Mouse (Mus musculus): ENCODE measurements around the gene Hecw2.

Gene Hecw2

DNA sequence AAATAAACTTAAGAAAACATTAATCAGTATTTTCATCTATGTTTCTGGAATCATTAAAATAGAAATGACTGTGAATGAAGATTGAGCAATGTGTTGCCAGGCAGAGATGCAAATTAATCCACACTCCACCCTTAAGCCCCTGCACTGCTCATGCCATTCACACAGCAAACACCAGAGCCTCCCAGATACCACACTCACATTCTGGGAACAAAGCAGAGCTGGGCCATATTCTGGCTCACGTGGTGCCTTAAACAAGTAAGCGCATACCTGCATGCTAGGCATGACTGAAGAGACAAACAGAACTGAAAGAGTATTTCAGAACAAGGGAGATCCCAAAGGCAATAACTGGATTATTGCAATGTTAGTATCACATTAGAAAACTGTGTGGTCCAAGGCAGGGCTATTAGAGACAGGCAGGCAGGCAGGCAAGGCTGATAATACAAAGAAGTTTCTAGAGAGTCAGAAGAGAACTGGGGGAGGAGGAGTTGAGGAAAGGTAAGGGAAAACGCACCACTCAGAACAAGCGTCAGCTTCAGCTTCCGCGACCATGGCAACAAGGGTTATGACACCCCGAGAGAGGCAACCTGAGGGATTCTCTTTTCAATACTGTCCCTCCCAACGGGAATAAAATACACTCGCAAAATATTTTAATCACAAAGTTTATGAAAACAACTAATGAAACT lies 75.2 kb downstream of the Hecw2 start:
- DNase-seq (ENCODE audit: extremely low read depth, insufficient read length, low spot score), result no peak

DNA sequence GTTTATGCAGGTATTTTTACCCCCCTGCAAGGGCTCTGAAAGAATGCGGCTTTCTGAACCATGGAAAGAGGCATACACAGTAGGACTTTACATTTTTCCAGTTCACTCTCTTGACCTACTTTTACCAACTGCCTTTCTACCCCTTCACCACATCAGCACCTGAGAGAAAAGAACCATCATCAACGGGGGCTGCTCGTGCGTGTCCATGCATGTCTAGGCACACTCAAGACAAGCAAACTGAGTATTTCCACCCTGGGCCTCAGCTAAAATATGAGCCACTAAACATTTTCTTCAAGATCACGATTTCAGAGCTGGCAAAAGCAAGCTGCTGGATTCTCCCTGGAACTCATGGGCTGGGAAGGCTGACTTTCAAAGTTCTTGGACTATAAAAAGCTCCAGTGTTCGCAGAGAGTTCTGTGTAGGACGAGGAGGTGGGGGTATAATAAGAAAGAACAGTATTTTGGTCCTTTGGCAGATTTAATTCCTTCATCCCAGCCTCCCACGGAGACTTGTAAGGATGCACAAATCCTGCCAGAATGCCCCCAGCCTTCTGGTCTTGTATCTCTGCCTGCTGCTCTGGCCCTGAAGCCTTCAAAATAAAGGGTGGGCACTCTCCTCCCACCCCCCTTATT lies 76.5 kb downstream of the Hecw2 start:
- no peak for DNase-seq (ENCODE audit: extremely low read depth, insufficient read length, low spot score)

DNA sequence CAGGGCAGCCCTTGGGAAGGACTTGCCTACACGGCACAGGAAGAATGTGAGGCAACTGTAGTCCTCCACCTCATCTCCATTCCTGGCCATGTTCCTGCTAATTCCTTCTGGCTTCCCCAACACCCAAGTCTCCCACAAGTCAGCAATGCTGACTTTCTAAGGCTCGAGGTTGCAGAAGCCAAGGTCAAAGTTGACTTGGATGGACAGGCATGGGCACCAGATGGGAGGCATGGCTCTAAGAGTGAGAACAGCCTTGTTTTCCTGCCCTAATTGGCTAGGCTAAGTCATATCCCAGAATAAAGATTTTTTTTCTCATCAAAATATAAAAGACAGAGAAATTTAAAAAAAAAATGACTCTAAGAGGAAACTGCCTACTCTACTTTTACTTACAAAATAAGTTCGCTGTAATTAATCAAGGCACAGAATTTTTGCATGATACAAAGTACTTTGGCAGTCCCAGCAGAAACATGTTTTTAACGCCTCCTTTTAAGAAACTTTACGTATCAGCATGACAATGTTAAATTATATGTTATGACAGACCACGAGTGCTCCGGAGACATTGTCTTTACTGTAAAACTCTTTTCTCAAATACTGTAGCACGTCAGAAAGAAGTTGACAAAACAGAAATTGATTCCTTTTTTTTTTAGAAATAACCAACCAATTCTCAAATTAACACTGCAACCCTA lies 83.9 kb downstream of the Hecw2 start:
- no peak for DNase-seq (ENCODE audit: extremely low read depth, insufficient read length, low spot score)

DNA sequence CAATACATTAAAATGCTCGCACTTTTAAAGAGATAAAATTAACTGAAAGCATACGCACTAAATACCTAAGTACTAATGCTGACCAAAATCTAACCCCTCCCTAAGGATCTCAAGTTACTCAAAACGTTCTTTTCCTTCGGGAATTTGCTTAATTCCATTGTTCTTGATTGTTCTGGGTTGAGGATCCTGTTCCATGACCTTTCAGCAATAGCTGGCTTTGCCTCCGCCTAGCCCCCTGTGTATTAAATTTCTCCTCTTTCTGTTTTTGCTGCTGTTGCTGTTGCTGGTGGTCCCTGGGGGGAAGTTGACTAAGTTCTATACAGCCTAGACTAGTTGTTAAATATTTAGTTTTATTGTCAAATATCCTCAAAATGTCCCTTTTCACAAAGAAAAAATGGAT lies 85.7 kb downstream of the Hecw2 start:
- DNase-seq (ENCODE audit: extremely low read depth, insufficient read length, low spot score), result no peak

DNA sequence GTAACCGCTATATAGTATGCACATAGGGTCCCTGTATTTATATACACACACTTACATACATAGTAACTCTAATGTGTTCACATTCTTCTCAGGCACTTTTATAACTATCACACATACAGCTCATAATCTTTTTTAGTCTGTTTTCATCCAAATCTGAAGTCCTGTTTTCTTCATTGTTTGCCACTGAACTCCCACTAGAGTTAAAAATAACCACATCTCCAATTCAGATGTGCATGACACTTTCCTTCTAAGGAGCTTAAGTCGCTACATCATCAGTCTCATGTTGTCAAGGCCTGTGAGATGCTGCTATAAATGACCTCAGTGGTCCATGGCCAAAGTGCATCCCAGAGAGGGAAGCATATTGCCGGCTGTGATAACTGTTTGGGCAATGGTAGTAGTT lies 88.2 kb downstream of the Hecw2 start:
- no peak for DNase-seq (ENCODE audit: extremely low read depth, insufficient read length, low spot score)

DNA sequence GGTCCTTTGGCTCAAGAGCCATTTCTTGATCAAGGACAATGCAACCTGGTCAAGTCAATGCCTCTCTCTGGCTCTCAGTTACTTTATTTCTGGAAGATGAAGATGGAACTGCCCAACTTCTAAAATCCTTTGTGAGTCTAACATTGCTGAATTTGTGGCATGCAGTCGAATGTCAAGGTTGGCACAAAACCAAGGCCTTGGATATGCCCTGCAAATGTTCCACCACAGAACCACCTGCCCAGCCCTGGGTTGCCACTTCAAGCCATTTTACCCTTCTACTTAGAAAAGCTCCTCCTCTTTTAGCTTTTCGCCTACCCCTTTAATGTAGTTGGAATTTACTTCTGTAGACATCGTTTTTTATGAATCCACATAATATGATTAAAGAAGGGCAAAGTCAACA lies 115.3 kb downstream of the Hecw2 start:
- DNase-seq (ENCODE audit: extremely low read depth, insufficient read length, low spot score), result no peak

DNA sequence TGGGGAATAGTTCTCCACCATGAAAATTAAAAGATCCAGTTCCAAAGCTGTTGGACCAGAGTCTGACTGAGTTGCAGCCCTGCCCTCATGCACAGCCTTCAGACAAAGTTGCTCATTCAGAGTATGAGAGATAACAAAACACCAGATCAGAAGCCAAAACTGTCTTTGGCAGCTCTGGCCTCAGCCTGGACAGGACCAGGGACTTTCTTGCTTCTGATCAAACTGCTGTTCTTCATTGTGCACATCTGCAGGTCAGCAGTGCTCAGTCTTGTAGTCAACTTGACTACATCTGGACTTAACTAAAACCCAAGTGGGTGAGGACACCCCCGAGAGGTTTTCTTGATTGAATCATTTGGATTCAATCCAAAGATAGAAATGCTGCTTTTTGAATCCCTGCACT lies 120.5 kb downstream of the Hecw2 start:
- DNase-seq (ENCODE audit: extremely low read depth, insufficient read length, low spot score), result no peak

DNA sequence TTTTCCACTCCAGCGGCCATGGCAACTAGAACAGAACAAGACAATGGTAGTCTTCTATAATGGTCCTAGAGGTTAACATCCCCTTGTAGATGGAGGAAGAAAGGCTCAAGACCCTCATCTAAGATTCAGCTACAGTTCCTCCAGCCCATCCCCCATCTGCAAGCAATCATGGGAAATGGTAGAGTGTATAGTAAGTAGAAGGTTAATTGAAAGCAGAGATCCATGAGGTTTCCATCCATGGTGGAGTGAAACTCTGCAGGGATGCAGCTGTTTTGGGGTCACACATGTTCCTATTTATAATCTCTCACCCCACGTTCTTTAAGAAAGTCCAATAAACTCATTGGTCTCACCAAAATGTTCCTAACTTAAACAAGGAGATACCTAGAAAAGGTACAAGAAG lies 124.8 kb downstream of the Hecw2 start:
- no peak for DNase-seq (ENCODE audit: extremely low read depth, insufficient read length, low spot score)

DNA sequence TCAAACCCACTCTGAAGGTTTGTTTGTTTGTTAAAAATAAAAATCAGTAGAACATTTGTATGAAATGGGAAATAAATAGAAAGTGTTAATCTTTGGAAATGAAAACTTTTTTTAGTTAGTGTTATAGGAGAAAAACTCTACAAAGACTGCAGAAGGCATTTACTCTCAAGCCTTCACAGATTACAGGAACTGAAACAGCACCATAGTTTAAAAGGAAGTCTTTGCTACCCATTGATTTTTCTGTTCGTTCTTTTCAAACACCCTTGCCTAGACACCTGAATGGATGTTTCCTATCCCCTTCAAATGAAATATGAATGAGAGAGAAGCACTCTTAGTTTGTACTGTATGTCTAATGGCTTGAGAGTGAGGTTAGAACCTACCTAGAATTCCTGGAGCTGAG lies 126.7 kb downstream of the Hecw2 start:
- no peak for DNase-seq (ENCODE audit: extremely low read depth, insufficient read length, low spot score)

DNA sequence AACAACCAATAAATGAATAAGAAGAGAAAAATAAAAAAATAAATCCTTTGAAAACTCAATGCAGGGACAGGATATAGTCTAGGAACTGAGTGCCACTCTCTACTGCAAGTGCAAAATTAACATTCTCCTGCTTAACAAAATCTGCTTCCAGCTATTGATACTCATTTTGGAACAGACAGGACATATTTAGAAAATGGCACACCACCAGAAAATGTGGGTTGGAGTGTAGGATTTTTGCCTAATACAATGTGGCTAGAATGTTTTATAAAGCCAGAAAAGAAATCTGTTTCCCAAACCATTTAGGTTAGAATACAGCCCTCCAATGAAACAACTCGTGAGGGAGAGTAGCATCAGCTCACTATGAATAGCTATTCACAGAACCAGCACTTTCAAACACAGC lies 129.5 kb downstream of the Hecw2 start:
- no peak for DNase-seq (ENCODE audit: extremely low read depth, insufficient read length, low spot score)

DNA sequence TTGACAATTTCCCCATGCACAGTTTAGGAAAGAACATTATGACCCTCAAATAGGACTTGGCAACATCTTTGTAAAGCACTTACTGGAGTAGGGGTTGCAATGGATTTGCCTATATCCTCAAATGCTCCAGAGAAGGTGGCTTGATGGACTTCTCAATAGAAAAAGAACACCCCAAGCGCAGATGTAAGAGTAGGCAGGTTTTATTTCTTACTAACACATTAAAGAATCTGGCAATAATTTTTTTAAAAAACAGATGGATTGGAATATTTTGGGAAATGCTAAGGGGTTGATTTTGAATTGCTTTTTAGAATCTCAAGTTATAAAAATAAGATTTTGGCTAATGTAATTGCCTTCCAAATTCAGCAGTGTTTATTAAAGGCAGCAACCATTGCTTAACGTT lies 133.9 kb downstream of the Hecw2 start:
- DNase-seq (ENCODE audit: extremely low read depth, insufficient read length, low spot score), result no peak

DNA sequence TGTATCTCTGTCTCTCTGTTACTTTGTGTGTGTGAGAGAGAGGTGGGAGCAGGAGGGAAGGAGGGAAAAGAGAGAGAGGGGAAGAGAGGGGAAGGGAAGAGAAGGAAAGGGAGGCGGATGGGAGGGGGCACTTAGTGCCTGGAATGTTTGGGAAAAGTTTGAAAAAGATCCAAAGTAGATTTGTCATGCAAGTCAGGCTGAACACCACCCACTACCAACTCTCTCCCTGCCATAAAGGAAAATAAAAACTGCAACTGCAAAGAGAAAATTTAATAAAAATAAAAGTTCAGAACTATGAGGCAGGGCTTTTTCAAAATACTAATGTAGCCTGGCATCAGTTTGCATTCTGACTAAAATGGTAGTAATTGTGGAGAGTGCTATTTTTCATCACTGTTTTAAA lies 135.2 kb downstream of the Hecw2 start:
- no peak for DNase-seq (ENCODE audit: extremely low read depth, insufficient read length, low spot score)

DNA sequence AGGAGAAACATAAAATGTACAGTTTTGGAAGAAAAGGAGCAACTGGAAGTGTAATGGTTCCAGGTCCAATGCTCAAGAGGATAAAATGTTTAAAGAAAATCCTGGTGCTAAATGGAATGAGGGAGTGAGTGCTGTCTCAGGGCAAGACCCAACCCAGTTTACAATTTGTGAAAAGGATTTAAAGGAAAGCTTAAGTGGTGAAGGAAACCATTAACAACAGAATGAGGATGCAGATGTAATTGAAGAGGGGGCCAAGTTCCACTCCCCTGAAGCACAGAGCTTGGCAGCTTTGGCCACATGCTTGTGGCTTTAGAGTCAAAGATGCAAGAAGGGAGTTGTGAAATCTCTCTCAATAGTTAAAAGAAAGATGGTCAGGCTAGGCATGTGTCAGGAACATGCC lies 142.2 kb downstream of the Hecw2 start:
- no peak for DNase-seq (ENCODE audit: extremely low read depth, insufficient read length, low spot score)

DNA sequence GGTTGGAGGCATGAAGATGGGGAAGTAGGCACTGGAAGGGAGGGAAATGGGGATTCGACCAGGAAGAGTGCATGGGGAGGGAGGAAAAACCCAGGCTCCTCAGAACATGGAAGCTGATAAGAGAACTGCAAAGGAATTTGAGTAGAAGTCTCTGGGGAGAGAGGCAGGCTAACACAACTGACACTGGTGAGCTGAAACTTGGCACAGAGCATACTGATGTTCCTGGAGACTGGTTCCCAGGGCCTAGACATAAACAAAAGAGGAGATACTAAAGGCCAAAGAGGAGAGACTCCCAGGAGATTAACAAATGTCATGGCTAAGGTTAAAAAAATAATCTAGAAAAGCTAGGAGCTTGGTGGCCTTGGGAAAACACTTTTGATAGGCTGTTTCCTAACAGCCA lies 148.0 kb downstream of the Hecw2 start:
- DNase-seq (ENCODE audit: extremely low read depth, insufficient read length, low spot score), result no peak

DNA sequence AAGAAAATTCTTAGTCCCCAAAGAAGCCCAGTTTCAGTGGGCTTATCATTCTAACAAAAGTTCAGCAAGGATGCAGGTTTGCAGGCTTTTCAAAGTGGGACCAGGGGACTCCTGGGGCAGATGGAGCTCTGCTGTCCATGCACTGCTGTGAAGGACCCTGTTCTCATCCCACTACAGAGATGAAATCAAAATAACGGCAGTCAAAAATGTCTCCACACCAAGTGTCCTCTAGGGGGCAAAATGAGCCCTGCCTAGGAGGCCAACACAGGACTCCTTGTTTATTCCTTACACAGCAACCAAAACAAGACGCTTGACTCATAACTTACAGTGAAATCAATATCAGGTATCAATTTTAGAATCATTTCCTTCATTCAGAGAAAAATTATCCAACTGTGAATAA lies 155.9 kb downstream of the Hecw2 start:
- DNase-seq (ENCODE audit: extremely low read depth, insufficient read length, low spot score), result no peak

DNA sequence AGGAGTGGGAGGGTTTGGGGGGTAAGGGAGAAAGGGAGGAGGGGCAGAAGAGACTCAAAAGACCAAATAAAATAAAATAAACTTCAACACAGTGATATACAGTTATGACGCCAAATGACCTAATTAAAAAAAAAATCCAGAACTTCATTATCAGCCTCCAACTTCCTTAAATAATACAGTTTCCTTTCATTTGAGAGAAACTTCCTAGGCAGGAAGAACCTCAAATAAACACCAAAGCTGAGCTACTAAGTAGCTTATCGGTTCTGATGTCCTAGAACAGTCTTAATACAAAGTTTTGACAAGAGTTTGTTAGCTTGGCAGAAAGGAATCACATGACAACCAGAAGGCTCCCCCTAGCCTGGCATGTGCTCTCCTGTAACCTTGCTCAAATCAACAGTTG lies 177.3 kb downstream of the Hecw2 start:
- DNase-seq (ENCODE audit: extremely low read depth, insufficient read length, low spot score), result no peak

DNA sequence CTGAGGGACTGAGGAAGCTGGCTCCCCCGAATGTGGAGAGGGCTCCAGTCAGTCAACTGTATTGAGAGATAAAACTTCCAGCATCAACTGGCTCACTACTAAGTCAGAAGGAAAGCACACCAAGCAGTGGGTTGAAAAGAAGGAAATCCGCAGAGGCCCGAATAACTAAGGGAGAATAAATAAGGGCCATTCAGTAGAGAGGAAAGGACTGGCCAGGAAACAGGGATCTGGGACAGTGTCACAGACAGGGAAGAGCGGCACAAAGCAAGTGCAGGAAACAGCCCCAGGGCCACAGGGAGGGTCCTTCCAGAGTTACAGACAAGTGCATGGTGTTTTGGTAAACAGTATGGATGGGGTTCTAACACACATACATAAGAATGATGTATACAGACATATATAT lies 179.2 kb downstream of the Hecw2 start:
- no peak for DNase-seq (ENCODE audit: extremely low read depth, insufficient read length, low spot score)

DNA sequence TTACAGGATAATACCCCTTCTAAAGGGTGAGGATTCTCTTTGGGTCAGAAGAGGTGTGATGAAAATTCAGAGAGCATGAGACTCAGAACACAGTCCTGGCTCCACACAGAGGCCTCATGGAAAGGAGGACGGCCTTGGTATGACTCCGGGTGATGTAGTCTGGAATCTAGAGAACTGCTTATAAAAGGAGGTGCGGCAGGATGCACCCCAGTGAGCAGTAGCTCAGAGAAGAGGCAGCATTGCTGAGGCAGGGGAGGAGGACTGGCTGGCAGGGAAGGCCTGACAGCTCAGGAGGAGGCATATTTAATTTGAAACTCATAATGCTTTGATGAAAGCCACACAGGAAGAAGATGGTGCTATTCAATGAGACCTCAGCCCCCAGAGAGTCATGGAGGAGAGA lies 182.6 kb downstream of the Hecw2 start:
- DNase-seq (ENCODE audit: extremely low read depth, insufficient read length, low spot score), result no peak

DNA sequence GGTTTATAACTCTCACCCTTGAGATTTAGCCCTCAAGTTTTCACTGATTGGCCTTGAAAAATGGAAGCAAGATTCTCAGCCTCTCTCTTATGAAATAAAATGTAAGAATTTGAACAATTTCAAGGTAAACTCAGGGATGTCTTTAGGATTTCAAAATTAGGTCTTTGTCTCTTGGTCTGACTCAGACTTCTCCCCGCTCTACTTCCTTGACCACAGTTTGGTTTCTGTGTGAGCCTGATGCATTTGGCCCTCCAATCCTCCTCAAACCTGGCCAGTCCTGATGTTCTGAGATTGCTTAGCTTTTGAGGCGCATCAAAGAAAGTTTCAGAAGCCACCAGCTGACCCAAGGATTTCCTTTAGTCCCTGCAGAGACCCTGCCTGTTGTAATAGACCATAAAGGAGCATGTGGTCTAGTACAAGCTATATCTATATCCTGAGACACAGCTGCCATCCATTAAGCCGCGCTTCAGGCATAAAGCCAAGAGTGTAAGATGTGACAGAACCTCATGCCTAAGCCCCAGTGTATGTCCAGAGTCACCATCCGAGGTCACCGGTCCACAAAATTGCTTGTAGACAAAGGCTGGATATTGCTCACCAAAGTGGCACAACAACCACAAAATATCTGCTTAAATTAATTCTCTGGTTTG lies 185.4 kb downstream of the Hecw2 start:
- DNase-seq (ENCODE audit: extremely low read depth, insufficient read length, low spot score), result no peak

DNA sequence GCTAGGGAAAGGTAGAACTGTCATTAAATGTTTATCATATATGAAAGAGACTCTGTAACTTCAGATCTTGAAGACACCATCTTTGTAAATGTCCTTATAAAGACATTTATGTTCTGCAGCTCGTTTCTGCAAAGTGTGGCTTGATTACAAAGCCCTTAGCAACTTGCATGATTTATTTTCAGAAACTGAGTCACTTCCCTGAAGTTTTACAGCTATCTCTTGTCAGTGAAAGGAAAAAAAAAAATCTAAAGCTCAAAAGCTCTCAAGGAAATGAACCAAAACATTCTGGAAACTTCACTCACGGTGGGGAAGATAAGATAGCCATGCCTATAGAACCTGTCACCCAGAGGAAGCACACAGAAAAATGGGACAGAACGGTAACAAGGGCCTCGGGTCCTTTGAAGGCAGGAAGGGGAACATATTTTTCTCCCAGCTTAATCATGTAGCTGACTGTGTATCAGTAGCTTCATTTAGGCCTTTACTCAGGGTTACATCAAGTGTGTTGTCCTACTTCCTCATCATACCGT lies 189.0 kb downstream of the Hecw2 start:
- DNase-seq (ENCODE audit: extremely low read depth, insufficient read length, low spot score), result no peak

DNA sequence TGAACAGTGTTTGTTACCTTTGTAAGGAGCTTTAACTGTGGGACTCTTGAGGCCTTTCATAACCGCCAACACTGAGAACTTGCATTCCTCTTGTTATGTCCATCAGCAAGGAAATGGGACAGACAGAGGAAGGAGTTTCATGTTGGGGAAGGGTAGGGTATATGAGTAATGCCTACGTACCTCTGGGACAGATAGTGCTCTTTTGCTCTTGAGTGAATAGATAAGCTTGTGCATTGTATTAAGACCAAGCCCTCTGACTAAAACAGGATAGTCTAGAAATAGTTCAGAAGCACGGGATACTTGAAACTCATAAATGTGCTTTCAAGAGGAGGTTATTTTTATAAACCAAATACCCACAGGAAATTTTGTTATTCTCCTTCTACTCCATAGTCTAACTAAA lies 191.7 kb downstream of the Hecw2 start:
- no peak for DNase-seq (ENCODE audit: extremely low read depth, insufficient read length, low spot score)

DNA sequence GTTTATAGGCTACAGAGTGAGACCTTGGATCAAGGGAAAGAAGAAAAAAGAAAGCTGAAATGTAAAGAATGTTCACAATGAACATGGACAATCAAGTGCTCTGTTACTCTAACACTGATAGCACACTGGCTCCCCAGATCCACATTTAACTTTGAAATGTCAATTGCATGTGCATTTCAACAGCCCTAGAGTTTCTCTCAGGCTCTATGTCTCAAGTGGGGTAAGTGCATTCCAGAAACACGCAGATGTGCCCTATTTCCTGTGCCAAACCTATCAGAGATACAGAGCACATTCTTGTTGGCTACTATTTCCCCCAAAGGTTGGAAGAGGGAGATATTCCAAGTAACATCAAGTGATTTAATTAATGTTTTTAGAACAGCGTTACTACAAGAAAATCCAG lies 192.9 kb downstream of the Hecw2 start:
- DNase-seq (ENCODE audit: extremely low read depth, insufficient read length, low spot score), result no peak

Measured in 3134 (cell line).